Mouse (Mus musculus) cortical plate, adult 2 months (tissue): ENCODE measurements around the gene Chmp1a.

Experiments used
- CTCF ChIP-seq: fragments of 200-500 bp; IDR thresholded peaks from 2 replicates; pipeline ENCODE4 v1.5.1; 2011; ENCODE audit warnings: mild to moderate bottlenecking, control low read depth, low read length; ENCODE audit not compliant: insufficient read depth; ENCODE audit errors: extremely low read depth
- POLR2A ChIP-seq: fragments of 200-500 bp; IDR thresholded peaks from 2 replicates; pipeline ENCODE4 v1.6.1; 2011; ENCODE audit warnings: mild to moderate bottlenecking, low read length, control low read depth; ENCODE audit not compliant: insufficient read depth; ENCODE audit errors: extremely low read depth

- no peak for TF ChIP-seq CTCF
- no peak for TF ChIP-seq POLR2A
These were observed 26.8 kb downstream of the Chmp1a start, which contains the start of gene Dpep1 for GRCm38 (mm10) chr8:123185566-123186409.
